Mouse (Mus musculus) layer of hippocampus, adult 8-10 months (tissue): ENCODE measurements around the gene Snx30. TPM values are rescaled to one million over a fixed set of nuclear protein-coding genes. Genes with fewer than 3 reads are reported as not detected.
A peak's percentile ranks its signal among the peaks of the same experiment; 100 is the strongest.

Experiments
- DNase-seq, 2 experiments: peaks; one replicate each; pipeline ENCODE4 v3.0.0; 2022; ENCODE audit warnings: low spot score in 2 of 2
- total RNA-seq, 4 experiments: library from RNA; stranded (reverse); gene quantifications; 2 replicates each; pipeline ENCODE4 v1.2.4; 2022

Snx30 gene
- 10 to 100 TPM; 38.7 to 45.5 (median 40.4) TPM for total RNA-seq

GRCm38 (mm10) chr4:59805181-59805967 lies at the start of gene Snx30:
Gene Snx30 (plus strand): TSS chr4:59805840.
- peak; percentile 86 to 87 for DNase-seq

GRCm38 (mm10) chr4:59756332-59757082 lies 49.1 kb upstream of the Snx30 start:
- DNase-seq = peak; percentile 68 to 76

GRCm38 (mm10) chr4:59757452-59758435 lies 47.9 kb upstream of the Snx30 start:
- DNase-seq = no peak

- DNase-seq = no peak
These were observed 45.6 kb upstream of the Snx30 start for GRCm38 (mm10) chr4:59760016-59760415.

GRCm38 (mm10) chr4:59760636-59761364 lies 44.8 kb upstream of the Snx30 start:
- no peak for DNase-seq

- no peak for DNase-seq
These were observed 44.3 kb upstream of the Snx30 start for GRCm38 (mm10) chr4:59761365-59761729.

GRCm38 (mm10) chr4:59764950-59765349 lies 40.7 kb upstream of the Snx30 start:
- DNase-seq = no peak

GRCm38 (mm10) chr4:59765385-59766005 lies 40.1 kb upstream of the Snx30 start:
- no peak for DNase-seq

GRCm38 (mm10) chr4:59767717-59768116 lies 37.9 kb upstream of the Snx30 start:
- no peak for DNase-seq

- no peak for DNase-seq
These were observed 33.3 kb upstream of the Snx30 start for GRCm38 (mm10) chr4:59772171-59772879.

GRCm38 (mm10) chr4:59777828-59778227 lies 27.8 kb upstream of the Snx30 start:
- DNase-seq = no peak

- no peak for DNase-seq
These were observed 25.1 kb upstream of the Snx30 start for GRCm38 (mm10) chr4:59780568-59780967.

- DNase-seq = peak; percentile 18 to 34
These were observed 22.6 kb upstream of the Snx30 start for GRCm38 (mm10) chr4:59782853-59783684.

- peak; percentile 95 to 97 for DNase-seq
These were observed 21.9 kb upstream of the Snx30 start for GRCm38 (mm10) chr4:59783685-59784279.

- DNase-seq = no peak
These were observed 20.2 kb upstream of the Snx30 start for GRCm38 (mm10) chr4:59785412-59785811.

- peak; percentile 37 to 81 for DNase-seq
These were observed 19.0 kb upstream of the Snx30 start for GRCm38 (mm10) chr4:59786661-59787060.

- DNase-seq = no peak
These were observed 18.5 kb upstream of the Snx30 start for GRCm38 (mm10) chr4:59787126-59787525.

- DNase-seq = no peak
These were observed 16.6 kb upstream of the Snx30 start for GRCm38 (mm10) chr4:59789015-59789414.
